Mouse (Mus musculus) lung, adult 2 months (tissue): ENCODE data around the gene Dapk1.

ENCODE experiments used
- CTCF ChIP-seq: fragments of 200-500 bp; IDR thresholded peaks from 2 replicates; pipeline ENCODE4 v1.5.1; 2011; ENCODE audit warnings: mild to moderate bottlenecking, low read length, control low read depth; ENCODE audit not compliant: insufficient read depth
- POLR2A ChIP-seq: fragments of 200-500 bp; IDR thresholded peaks from 2 replicates; pipeline ENCODE4 v1.6.1; 2011; ENCODE audit warnings: low read depth, mild to moderate bottlenecking, control low read depth, low read length, borderline replicate concordance; ENCODE audit errors: extremely low read depth

GRCm38 (mm10) chr13:60686967-60687366, 85.2 kb downstream of the Dapk1 start:
- TF ChIP-seq CTCF = no peak
- TF ChIP-seq POLR2A = no peak
